Mouse (Mus musculus) heart, adult 8-10 months (tissue): ENCODE measurements around the gene Gm14685. TPM values are rescaled to one million over a fixed set of nuclear protein-coding genes. Genes with fewer than 3 reads are reported as not detected.
"Not testable (repeated sequence)": the region's sequence is repeated elsewhere in the genome, so short reads cannot be mapped to it uniquely, and the experiment has no call there.

ENCODE experiments used
- DNase-seq: peaks from one replicate; pipeline ENCODE4 v3.0.0; 2022; ENCODE audit warnings: low spot score
- total RNA-seq, 4 experiments: library from RNA; stranded (reverse); gene quantifications; 2 replicates each; pipeline ENCODE4 v1.2.4; 2022

Gm14685 gene
- not detected for total RNA-seq

DNA sequence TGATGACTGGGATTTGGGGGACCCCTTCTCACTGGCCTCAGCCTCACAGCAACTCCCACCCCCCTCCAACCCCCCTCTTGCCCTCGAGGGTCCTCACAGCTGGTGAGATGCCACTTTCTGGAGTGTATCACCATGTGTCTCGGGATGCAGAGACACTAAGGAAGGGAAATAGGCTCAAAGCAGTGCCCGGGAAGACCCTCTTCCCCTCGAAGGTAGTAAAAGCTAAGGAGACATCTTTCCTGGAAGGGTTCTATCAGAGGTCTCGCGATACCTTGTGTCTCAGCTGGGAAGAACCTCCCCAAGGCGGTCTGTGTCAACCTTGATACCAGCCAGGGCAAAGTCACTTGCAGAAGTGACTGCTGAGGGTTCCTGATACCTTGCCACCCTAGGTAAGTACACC lies at the start of gene Gm14685:
Gene Gm14685 (plus strand): TSS at position 301 of the 400 bp plus-strand sequence.
- not testable (repeated sequence) for DNase-seq

DNA sequence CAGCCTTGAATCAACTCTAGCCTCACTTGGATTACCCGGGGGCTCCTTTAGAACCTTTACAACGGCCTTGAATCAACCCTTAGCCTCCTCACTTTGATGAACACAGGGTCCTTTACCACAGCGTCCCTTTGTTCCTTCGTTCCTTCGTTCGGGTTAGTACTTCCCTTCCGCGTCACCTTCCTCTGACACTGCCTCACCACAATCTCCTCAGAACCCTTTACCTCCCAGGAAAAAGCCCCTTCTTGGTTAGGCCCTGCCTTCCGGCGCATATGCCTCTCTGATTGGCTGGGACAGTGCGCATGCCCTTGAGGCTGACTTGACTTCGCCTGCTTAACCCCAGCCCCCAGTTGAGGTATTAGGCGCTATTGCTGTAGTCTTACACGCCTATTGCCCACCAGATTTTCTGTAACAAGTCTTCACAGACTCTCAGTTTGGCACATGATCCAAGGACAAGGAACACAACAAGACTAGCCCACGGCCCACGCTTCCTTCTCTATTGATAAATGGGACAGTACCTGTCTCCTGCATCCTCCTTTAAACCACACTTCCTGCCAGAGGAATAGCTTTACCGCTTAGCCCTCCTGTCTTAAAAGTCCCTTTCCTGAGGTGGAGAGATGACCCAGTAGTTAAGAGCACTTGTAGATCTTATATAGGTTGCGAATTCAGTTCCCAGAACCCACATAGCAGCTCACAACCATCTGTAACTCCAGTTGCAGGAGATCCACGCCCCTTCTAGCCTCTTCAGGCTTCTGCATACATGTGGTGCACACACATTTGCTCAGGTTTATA lies 34.4 kb upstream of the Gm14685 start, which contains the start of gene Xlr4a:
Gene Xlr4a (minus strand): TSS at position 212 of the 789 bp plus-strand sequence.
- DNase-seq = not testable (repeated sequence)

DNA sequence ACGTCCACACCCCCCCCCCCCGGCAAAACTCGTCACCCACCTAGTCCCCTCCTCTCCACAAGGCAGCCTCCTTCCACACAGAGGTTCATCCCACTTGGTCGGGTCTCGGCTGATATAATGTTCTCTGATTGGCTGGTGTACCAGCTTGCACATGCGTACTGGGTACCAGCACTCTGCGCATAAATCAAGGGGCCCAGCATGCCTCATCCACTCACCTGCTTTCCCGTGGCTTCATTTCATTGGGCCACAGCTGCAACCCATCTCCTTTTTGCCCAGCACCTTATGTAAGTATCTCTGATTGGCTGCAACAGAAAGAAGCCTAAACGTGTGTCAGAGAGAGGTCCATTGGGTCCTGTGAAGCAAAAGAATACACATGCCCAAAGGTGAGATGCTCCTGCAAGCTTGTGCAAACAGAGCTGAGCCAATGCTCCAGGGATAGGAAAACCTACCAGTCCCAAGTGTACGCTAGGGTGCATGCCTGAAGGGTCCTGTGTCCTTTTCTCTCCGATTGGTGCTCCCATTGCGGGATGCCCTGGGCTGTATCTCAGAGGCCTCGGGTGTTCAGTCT lies 19.8 kb upstream of the Gm14685 start, which contains the start of gene Xlr3a:
Gene Xlr3a (minus strand): TSS at position 155 of the 568 bp plus-strand sequence.
- not testable (repeated sequence) for DNase-seq

DNA sequence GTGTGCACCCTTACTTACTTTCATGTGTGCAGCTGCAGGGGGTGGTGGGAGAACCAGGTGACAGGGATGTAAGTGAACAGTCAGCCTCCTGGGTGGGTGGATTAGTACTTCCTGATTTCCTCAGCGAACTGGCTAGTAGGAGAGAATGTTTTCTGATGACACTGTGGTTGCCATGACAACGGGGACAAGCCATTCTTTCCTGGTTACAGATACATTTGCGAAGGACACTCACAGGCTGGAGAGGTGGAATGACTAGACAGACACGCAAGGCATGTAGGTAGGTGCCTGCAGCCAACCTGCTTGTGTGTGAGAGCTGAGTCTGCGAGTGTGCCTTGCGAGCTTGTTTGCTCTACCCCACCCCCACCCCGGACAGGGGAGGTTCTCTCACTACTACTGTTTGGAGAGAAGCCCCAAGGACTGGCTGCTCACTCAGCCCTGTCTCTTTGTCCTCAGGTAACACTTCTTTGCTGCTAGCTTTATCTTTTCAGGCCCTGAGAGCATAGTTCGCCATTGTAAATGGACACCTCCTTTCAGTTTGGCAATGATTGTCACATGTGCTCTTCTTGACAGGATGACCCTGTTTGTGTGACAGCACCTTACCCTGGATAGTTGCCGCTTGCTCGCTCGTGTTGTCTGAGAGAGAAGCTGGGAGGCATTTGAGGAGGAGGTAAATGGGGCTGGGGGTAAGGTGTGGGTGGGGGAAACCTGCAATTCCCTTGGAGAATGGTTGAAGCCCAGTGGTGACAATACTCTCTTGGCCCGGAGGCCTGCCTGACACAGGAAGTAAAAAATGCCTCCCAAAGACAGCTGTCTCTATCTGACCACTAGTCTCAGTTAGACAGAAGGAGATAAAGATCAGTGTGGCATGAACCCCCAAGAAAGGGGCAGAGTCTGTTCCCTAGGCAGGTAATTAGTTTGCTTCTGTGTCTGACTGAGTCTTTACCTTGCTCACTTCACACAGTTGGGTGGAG lies 6.3 kb downstream of the Gm14685 start:
- DNase-seq = not testable (repeated sequence)

DNA sequence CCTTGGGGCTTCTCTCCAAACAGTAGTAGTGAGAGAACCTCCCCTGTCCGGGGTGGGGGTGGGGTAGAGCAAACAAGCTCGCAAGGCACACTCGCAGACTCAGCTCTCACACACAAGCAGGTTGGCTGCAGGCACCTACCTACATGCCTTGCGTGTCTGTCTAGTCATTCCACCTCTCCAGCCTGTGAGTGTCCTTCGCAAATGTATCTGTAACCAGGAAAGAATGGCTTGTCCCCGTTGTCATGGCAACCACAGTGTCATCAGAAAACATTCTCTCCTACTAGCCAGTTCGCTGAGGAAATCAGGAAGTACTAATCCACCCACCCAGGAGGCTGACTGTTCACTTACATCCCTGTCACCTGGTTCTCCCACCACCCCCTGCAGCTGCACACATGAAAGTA lies 26.4 kb downstream of the Gm14685 start:
- not testable (repeated sequence) for DNase-seq

DNA sequence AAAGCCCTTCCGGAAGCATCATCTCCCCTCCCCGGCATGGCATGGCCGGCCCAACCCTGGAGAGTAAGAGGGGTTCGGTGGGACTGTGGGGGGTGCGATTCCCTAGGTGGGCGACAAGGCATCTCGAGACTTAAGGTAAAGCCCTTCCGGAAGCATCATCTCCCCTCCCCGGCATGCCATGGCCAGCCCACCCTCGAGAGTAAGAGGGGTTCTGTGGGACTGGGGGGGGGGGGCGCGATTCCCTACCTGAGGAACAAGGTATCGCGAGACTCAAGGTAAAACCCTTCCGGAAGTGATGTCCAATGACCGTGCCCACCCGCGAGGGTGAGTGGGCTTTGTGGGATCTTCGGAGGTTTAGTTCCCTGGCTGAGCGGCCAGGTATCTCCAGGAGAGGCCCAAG lies 31.6 kb downstream of the Gm14685 start, which contains the start of gene Xlr5b:
Gene Xlr5b (plus strand): TSS at position 301 of the 400 bp plus-strand sequence.
- not testable (repeated sequence) for DNase-seq

DNA sequence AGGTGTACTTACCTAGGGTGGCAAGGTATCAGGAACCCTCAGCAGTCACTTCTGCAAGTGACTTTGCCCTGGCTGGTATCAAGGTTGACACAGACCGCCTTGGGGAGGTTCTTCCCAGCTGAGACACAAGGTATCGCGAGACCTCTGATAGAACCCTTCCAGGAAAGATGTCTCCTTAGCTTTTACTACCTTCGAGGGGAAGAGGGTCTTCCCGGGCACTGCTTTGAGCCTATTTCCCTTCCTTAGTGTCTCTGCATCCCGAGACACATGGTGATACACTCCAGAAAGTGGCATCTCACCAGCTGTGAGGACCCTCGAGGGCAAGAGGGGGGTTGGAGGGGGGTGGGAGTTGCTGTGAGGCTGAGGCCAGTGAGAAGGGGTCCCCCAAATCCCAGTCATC lies 32.5 kb downstream of the Gm14685 start, which contains the start of gene DXBay18:
Gene DXBay18 (minus strand): TSS at position 101 of the 400 bp plus-strand sequence.
- not testable (repeated sequence) for DNase-seq

DNA sequence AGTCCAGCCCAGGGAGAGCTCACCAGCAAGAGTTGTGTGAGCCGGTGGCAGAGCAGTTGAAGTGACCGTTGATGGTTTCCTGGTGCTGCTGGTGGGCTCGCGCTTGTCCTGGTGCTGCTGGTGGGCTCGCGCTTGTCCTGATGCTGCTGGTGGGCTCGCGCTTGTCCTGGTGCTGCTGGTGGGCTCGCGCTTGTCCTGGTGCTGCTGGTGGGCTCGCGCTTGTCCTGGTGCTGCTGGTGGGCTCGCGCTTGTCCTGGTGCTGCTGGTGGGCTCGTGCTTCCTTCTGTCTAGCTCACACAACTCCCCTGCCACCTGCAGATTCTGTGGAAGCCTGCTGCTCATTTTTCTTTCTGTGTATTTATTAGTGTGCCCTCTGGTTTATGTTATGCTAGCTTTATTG lies 60.0 kb downstream of the Gm14685 start, which contains the start of gene Spin2d:
Gene Spin2d (minus strand): TSS at position 101 of the 400 bp plus-strand sequence.
- not testable (repeated sequence) for DNase-seq

Other genes starting within 250 kb of the Gm14685 start
- gene Cetn2, start 198.6 kb upstream of the Gm14685 start, total RNA-seq = 10 to 100 TPM; 27.2 to 31.6 (median 29.3) TPM
- 1 to 10 TPM; 4.0 to 5.7 (median 4.2) TPM for gene Nsdhl, start 198.5 kb upstream of the Gm14685 start, total RNA-seq
- gene Zfp185, start 129.7 kb upstream of the Gm14685 start, total RNA-seq = 1 to 10 TPM in 2 of 4 experiments, under 1 TPM in 2; 0.63 to 1.7 (median 1.0) TPM
- gene Pnma5, start 79.9 kb upstream of the Gm14685 start, total RNA-seq = not detected
- not detected for gene Pnma3, start 52.3 kb upstream of the Gm14685 start, total RNA-seq
- gene Xlr4a, start 34.6 kb upstream of the Gm14685 start, total RNA-seq = 1 to 10 TPM in 2 of 4 experiments, under 1 TPM in 2; 0.27 to 2.9 (median 1.7) TPM
- 1 to 10 TPM in 1 of 4 experiments, under 1 TPM in 2, not detected in 1; 0.25 to 2.1 (median 0.86) TPM for gene Xlr3a, start 20.0 kb upstream of the Gm14685 start, total RNA-seq
- gene Xlr5b, start 31.7 kb downstream of the Gm14685 start, total RNA-seq = not detected
- not detected for gene DXBay18, start 32.4 kb downstream of the Gm14685 start, total RNA-seq
- not detected for gene Spin2d, start 59.9 kb downstream of the Gm14685 start, total RNA-seq
- gene Xlr3b, start 75.2 kb downstream of the Gm14685 start, total RNA-seq = 1 to 10 TPM in 2 of 4 experiments, under 1 TPM in 2; 0.27 to 1.8 (median 1.2) TPM
- gene Xlr4b, start 97.3 kb downstream of the Gm14685 start, total RNA-seq = 1 to 10 TPM in 1 of 4 experiments, under 1 TPM in 1, not detected in 2; 0.17 to 1.5 TPM
- 1 to 10 TPM; 6.9 to 7.6 (median 7.3) TPM for gene F8a, start 111.2 kb downstream of the Gm14685 start, total RNA-seq
- gene Xlr4c, start 126.1 kb downstream of the Gm14685 start, total RNA-seq = not detected
- not detected for gene Xlr3c, start 148.3 kb downstream of the Gm14685 start, total RNA-seq
- not detected for gene Xlr5a, start 175.9 kb downstream of the Gm14685 start, total RNA-seq
- gene Xlr5c, start 175.9 kb downstream of the Gm14685 start, total RNA-seq = not detected
- gene Gm45015, start 219.8 kb downstream of the Gm14685 start, total RNA-seq = not detected
- gene Zfp275, start 225.6 kb downstream of the Gm14685 start, total RNA-seq = 1 to 10 TPM; 6.1 to 7.5 (median 6.7) TPM